Mouse (Mus musculus) heart, postnatal 0 days (tissue): ENCODE measurements around the gene Carmil1. TPM values are rescaled to one million over a fixed set of nuclear protein-coding genes. Genes with fewer than 3 reads are reported as not detected.

ENCODE experiments used
- ATAC-seq: fragments of 200-750 bp; cut with Nextera tagmentation; 2 replicates; pipeline ENCODE4 v1.8.0; 2017; ENCODE audit warnings: low read depth, moderate number of reproducible peaks, moderate library complexity; ENCODE audit not compliant: insufficient read depth
- DNase-seq: peaks from one replicate; pipeline ENCODE4 v3.0.0-alpha.2; 2016; ENCODE audit warnings: low spot score
- H3K27ac ChIP-seq: fragments of 300-500 bp; sonication (generic); 2 replicates; pipeline ENCODE4 v1.5.1; 2014; ENCODE audit warnings: low read depth, mild to moderate bottlenecking
- H3K27me3 ChIP-seq: fragments of 300-500 bp; sonication (generic); 2 replicates; pipeline ENCODE4 v1.6.1; 2014; ENCODE audit warnings: low read length, mixed read lengths; ENCODE audit not compliant: control insufficient read depth, insufficient read depth
- H3K36me3 ChIP-seq: fragments of 300-500 bp; sonication (generic); replicated peaks from 2 replicates; pipeline ENCODE4 v1.6.1; 2014; ENCODE audit warnings: low read length, mixed read lengths; ENCODE audit not compliant: control insufficient read depth, insufficient read depth
- H3K4me1 ChIP-seq: fragments of 300-500 bp; sonication (generic); 2 replicates; pipeline ENCODE4 v1.6.1; 2014; ENCODE audit warnings: antibody characterized with exemption; ENCODE audit not compliant: control insufficient read depth, insufficient read depth
- H3K4me2 ChIP-seq: fragments of 300-500 bp; sonication (generic); 2 replicates; pipeline ENCODE4 v1.6.1; 2014; ENCODE audit warnings: low read depth, mild to moderate bottlenecking, low read length, moderate library complexity
- H3K4me3 ChIP-seq: fragments of 300-500 bp; sonication (generic); 2 replicates; pipeline ENCODE4 v1.5.1; 2014; ENCODE audit warnings: low read depth, low read length
- H3K9ac ChIP-seq: fragments of 300-500 bp; sonication (generic); replicated peaks from 2 replicates; pipeline ENCODE4 v1.6.1; 2014; ENCODE audit warnings: low read depth, low read length, mixed read lengths
- H3K9me3 ChIP-seq: fragments of 300-500 bp; sonication (generic); replicated peaks from 2 replicates; pipeline ENCODE4 v1.6.1; 2016; ENCODE audit warnings: low read length; ENCODE audit not compliant: control insufficient read depth
- CTCF ChIP-seq: IDR thresholded peaks from 2 replicates; pipeline ENCODE4 v1.5.1; 2016; ENCODE audit warnings: antibody characterized with exemption, control low read depth, low read depth
- EP300 ChIP-seq: IDR thresholded peaks from 2 replicates; pipeline ENCODE4 v1.6.1; 2016; ENCODE audit warnings: antibody characterized with exemption, low read depth
- WGBS: fragments of 180-500 bp; shearing (Covaris S2); extraction: QIAGEN DNeasy Blood & Tissue Kit; methylation state at CpG from one replicate; pipeline ENCODE4 v1.1.7; 2014; 5-methylcytosine and 5-hydroxymethylcytosine counted together
- polyA plus RNA-seq: library from polyadenylated mRNA; unstranded; fragments of >200 nt; fragmentation: Nextera tagmentation; extraction: Ambion mirVana; gene quantifications from 2 replicates; pipeline ENCODE4 v1.2.1, GENCODE M21; 2015
- total RNA-seq: library from RNA; depleted of rRNA; stranded (reverse); fragments of >200 nt; gene quantifications from 2 replicates; pipeline ENCODE4 v1.2.3, GENCODE M21; 2014; ENCODE audit warnings: low replicate concordance

Carmil1 gene
- total and polyA plus RNA-seq, 2 experiments from 2014 or later: 1.1 to 4.3 TPM

GRCm38 (mm10) chr13:24238456-24239120, 42.0 kb downstream of the Carmil1 start:
- ATAC-seq (no peak), DNase-seq (no peak)
- H3K9me3 ChIP-seq: no peaks in the 10 kb centered on the region
- H3K4me1 ChIP-seq: peaks cover 4% of the 10 kb centered on the region; the same call in 1 of the 2 replicates
- no peaks in the 10 kb centered on the region for H3K36me3 ChIP-seq
- H3K27me3 ChIP-seq: no peaks in the 10 kb centered on the region
- H3K9ac ChIP-seq: no peak overlapping the region
- WGBS: 23% methylated on average over 3 of the region's 3 CpGs
- no peak overlapping the region for H3K4me2 ChIP-seq
- H3K27ac ChIP-seq: no peak overlapping the region
- H3K4me3 ChIP-seq: no peak overlapping the region
- TF ChIP-seq EP300: no peak
- TF ChIP-seq CTCF: no peak

- H3K4me1 ChIP-seq: peaks cover 4% of the 10 kb centered on the region; the same call in 1 of the 2 replicates
- no peak for ATAC-seq
These were observed 43.9 kb downstream of the Carmil1 start for GRCm38 (mm10) chr13:24236736-24237135.

GRCm38 (mm10) chr13:24232750-24233149, 47.8 kb downstream of the Carmil1 start:
- no peaks in the 10 kb centered on the region for H3K27me3 ChIP-seq
- WGBS: 69% methylated on average over 6 of the region's 6 CpGs

More at GRCm38 (mm10) chr13:24236736-24237135, 43.9 kb downstream of the Carmil1 start:
- Histone ChIP-seq H3K9ac (no peak overlapping the region), H3K4me3 (no peak overlapping the region), H3K36me3 (no peaks in the 10 kb centered on the region), H3K27me3 (no peaks in the 10 kb centered on the region), H3K27ac (no peak overlapping the region), H3K9me3 (no peaks in the 10 kb centered on the region), H3K4me2 (no peak overlapping the region)
- TF ChIP-seq CTCF (no peak), EP300 (no peak)
- 62% methylated on average over 4 of the region's 4 CpGs for WGBS
- no peak for DNase-seq

GRCm38 (mm10) chr13:24231746-24232483, 48.7 kb downstream of the Carmil1 start:
- Histone ChIP-seq H3K36me3 (no peaks in the 10 kb centered on the region), H3K9ac (no peak overlapping the region), H3K27ac (no peak overlapping the region), H3K4me1 (no peaks in the 10 kb centered on the region), H3K4me2 (no peak overlapping the region), H3K4me3 (no peak overlapping the region), H3K9me3 (no peaks in the 10 kb centered on the region), H3K27me3 (no peaks in the 10 kb centered on the region)
- TF ChIP-seq CTCF: no peak
- no peak for TF ChIP-seq EP300
- no peak for ATAC-seq
- DNase-seq: no peak
- WGBS: 90% methylated on average over 10 of the region's 10 CpGs

More at GRCm38 (mm10) chr13:24232750-24233149, 47.8 kb downstream of the Carmil1 start:
- H3K4me3 ChIP-seq: no peak overlapping the region
- H3K9ac ChIP-seq: no peak overlapping the region
- no peaks in the 10 kb centered on the region for H3K9me3 ChIP-seq
- no peak overlapping the region for H3K27ac ChIP-seq
- no peak for TF ChIP-seq EP300
- no peak for TF ChIP-seq CTCF
- ATAC-seq (no peak), DNase-seq (no peak)
- no peaks in the 10 kb centered on the region for H3K36me3 ChIP-seq
- no peak overlapping the region for H3K4me2 ChIP-seq
- H3K4me1 ChIP-seq: no peaks in the 10 kb centered on the region

- DNase-seq: no peak
- H3K36me3 ChIP-seq: no peaks in the 10 kb centered on the region
- no peaks in the 10 kb centered on the region for H3K4me1 ChIP-seq
- WGBS: 93% methylated on average over 2 of the region's 2 CpGs
- no peak overlapping the region for H3K9ac ChIP-seq
- no peaks in the 10 kb centered on the region for H3K27me3 ChIP-seq
- H3K9me3 ChIP-seq: no peaks in the 10 kb centered on the region
- no peak overlapping the region for H3K4me3 ChIP-seq
- no peak overlapping the region for H3K4me2 ChIP-seq
- ATAC-seq: no peak
- no peak for TF ChIP-seq CTCF
- TF ChIP-seq EP300: no peak
- no peak overlapping the region for H3K27ac ChIP-seq
These were observed 49.4 kb downstream of the Carmil1 start for GRCm38 (mm10) chr13:24231146-24231545.
